15 mouse cellular contexts compared by ENCODE assay signal in genomic region chr10:120752454-120752853, GRCm38 (mm10).
DNase-seq lines count a peak whose midpoint lies in the region; ATAC-seq and TF ChIP-seq lines count a peak whose summit lies in the region.
"Had no signal": no experiment of that assay in that cellular context is flagged by ENCODE, and none has a peak within 500 bp of the region (broad histone marks: within the 10 kb centered on the region; RNA-seq: fewer than 3 reads in every experiment).

No protein-coding gene starts in this region.

- no peak for TF ChIP-seq CTCF in liver, adult 2 months (IDR thresholded peaks at IDR 0.05; ENCODE audit: low read depth, low read length)

- no peak overlapping the region for H3K9ac ChIP-seq in heart, embryonic 15.5 days
- H3K9ac ChIP-seq in liver, adult 2 months (ENCODE audit: low read depth, low read length), result no peak overlapping the region
- no peak overlapping the region for H3K9ac ChIP-seq in kidney, embryonic 16.5 days (replicated peaks; ENCODE audit: low read length)
- H3K9ac ChIP-seq: forebrain, postnatal 0 days; hindbrain, embryonic 13.5 days; intestine, embryonic 15.5 days had no signal

- 63% methylated on average over 5 of the region's 5 CpGs for WGBS in heart, embryonic 10.5 days
- WGBS in heart, embryonic 15.5 days, result 62% methylated on average over 5 of the region's 5 CpGs
- WGBS in liver, adult 2 months, result 76% methylated on average over 5 of the region's 5 CpGs
- 91% methylated on average over 5 of the region's 5 CpGs for WGBS in kidney, embryonic 16.5 days

- H3K79me2 ChIP-seq in liver, adult 2 months (ENCODE audit: control insufficient read depth, insufficient read depth, low read length), result no peaks in the 10 kb centered on the region

- intact Hi-C loops in heart, postnatal 14 days (cut with DNase I), result no loop called here

- no peaks in the 10 kb centered on the region for H3K27me3 ChIP-seq in heart, embryonic 10.5 days (ENCODE audit: insufficient read depth, poor library complexity, severe bottlenecking)
- H3K27me3 ChIP-seq in heart, embryonic 15.5 days, result no peaks in the 10 kb centered on the region
- H3K27me3 ChIP-seq in liver, adult 2 months (ENCODE audit: control insufficient read depth, insufficient read depth, low read length), result no peaks in the 10 kb centered on the region
- H3K27me3 ChIP-seq in kidney, embryonic 16.5 days (ENCODE audit: insufficient read depth, low read length), result no peaks in the 10 kb centered on the region
- H3K27me3 ChIP-seq: intestine, embryonic 15.5 days; Patski had no signal

- H3K4me3 ChIP-seq in heart, embryonic 10.5 days, result no peak overlapping the region
- H3K4me3 ChIP-seq in heart, embryonic 15.5 days, result no peak overlapping the region
- H3K4me3 ChIP-seq in liver, adult 2 months (ENCODE audit: insufficient read depth, low read depth, low read length), result no peak overlapping the region
- no peak overlapping the region for H3K4me3 ChIP-seq in kidney, embryonic 16.5 days (ENCODE audit: low read length)
- H3K4me3 ChIP-seq: hindbrain, embryonic 10.5 days; hindbrain, embryonic 13.5 days; intestine, embryonic 15.5 days had no signal

- no peaks in the 10 kb centered on the region for H3K9me3 ChIP-seq in heart, embryonic 10.5 days
- H3K9me3 ChIP-seq in heart, embryonic 15.5 days (replicated peaks), result no peaks in the 10 kb centered on the region
- peaks cover 2% of the 10 kb centered on the region; the same call in 1 of the 2 replicates for H3K9me3 ChIP-seq in kidney, embryonic 16.5 days (ENCODE audit: low read length)
- H3K9me3 ChIP-seq: hindbrain, embryonic 10.5 days; hindbrain, embryonic 13.5 days; intestine, embryonic 15.5 days had no signal

- no peak for TF ChIP-seq POLR2A in liver, adult 2 months (IDR thresholded peaks at IDR 0.05; ENCODE audit: extremely low read depth, insufficient read depth, low read length)

- H3K4me1 ChIP-seq in heart, embryonic 10.5 days, result peaks cover 12% of the 10 kb centered on the region
- H3K4me1 ChIP-seq in heart, embryonic 15.5 days (replicated peaks), result peaks cover 15% of the 10 kb centered on the region
- H3K4me1 ChIP-seq in liver, adult 2 months (ENCODE audit: control insufficient read depth, insufficient read depth, low read length), result no peaks in the 10 kb centered on the region
- H3K4me1 ChIP-seq in kidney, embryonic 16.5 days (ENCODE audit: insufficient read depth, low read length), result peaks cover 6% of the 10 kb centered on the region; the same call in 1 of the 2 replicates
- H3K4me1 ChIP-seq: hindbrain, embryonic 10.5 days had no signal

- no peaks in the 10 kb centered on the region for H3K36me3 ChIP-seq in heart, embryonic 10.5 days
- no peaks in the 10 kb centered on the region for H3K36me3 ChIP-seq in heart, embryonic 15.5 days
- H3K36me3 ChIP-seq in liver, adult 2 months (ENCODE audit: control insufficient read depth, insufficient read depth, low read length), result no peaks in the 10 kb centered on the region
- no peaks in the 10 kb centered on the region for H3K36me3 ChIP-seq in kidney, embryonic 16.5 days (ENCODE audit: insufficient read depth, low read length)
- H3K36me3 ChIP-seq: hindbrain, embryonic 10.5 days; hindbrain, embryonic 13.5 days; intestine, embryonic 15.5 days had no signal

- H3K4me2 ChIP-seq in heart, embryonic 15.5 days, result no peak overlapping the region
- no peak overlapping the region for H3K4me2 ChIP-seq in kidney, embryonic 16.5 days (replicated peaks; ENCODE audit: low read depth, low read length)
- H3K4me2 ChIP-seq: intestine, embryonic 15.5 days had no signal

- ATAC-seq in heart, embryonic 15.5 days (replicated peaks; ENCODE audit: insufficient number of reproducible peaks, insufficient read depth, low FRiP score, low read depth), result no peak
- no peak for ATAC-seq in kidney, embryonic 16.5 days (ENCODE audit: low FRiP score, low TSS enrichment)
- ATAC-seq: forebrain, embryonic 14.5 days; forebrain, postnatal 0 days; intestine, embryonic 15.5 days; Patski had no signal

- peak overlapping the region; percentile 10; the same call in 1 of the 2 replicates for H3K27ac ChIP-seq in heart, embryonic 10.5 days
- peak overlapping the region; percentile 35; the same call in 1 of the 2 replicates for H3K27ac ChIP-seq in heart, embryonic 15.5 days
- H3K27ac ChIP-seq in liver, adult 2 months (replicated peaks; ENCODE audit: insufficient read depth, low read depth, low read length), result no peak overlapping the region
- no peak overlapping the region for H3K27ac ChIP-seq in kidney, embryonic 16.5 days (ENCODE audit: low read length)
- H3K27ac ChIP-seq: hindbrain, embryonic 10.5 days; hindbrain, embryonic 13.5 days had no signal

- DNase-seq in heart, embryonic 10.5 days (ENCODE audit: low spot score), result no peak
- no peak for DNase-seq in heart, adult 9 months (ENCODE audit: low spot score in 2 of 2)
- no peak for DNase-seq in heart, postnatal 14 days
- peak; percentile 6 for DNase-seq in liver, adult 2 months (ENCODE audit: extremely low read depth, low read depth, low spot score)
- no peak for DNase-seq in liver
- DNase-seq in yolk sac, embryonic 10.5 days (ENCODE audit: low spot score), result no peak
- DNase-seq: cerebellum, adult 18-20 months; forebrain, postnatal 0 days had no signal

Comparison
In these comparisons a context has a peak if more than half of its experiments do, and no peak if none do; other contexts are left out.
1. H3K27ac ChIP-seq: peak in heart, embryonic 10.5 days (single experiment) and heart, embryonic 15.5 days (single experiment); none in liver, adult 2 months (single experiment) and kidney, embryonic 16.5 days (single experiment).